Mouse (Mus musculus) CH12.LX (cell line): ENCODE measurements around the gene Mgll. TPM values are rescaled to one million over a fixed set of nuclear protein-coding genes. Genes with fewer than 3 reads are reported as not detected.
A peak's percentile ranks its signal among the peaks of the same experiment; 100 is the strongest.

Experiments
- DNase-seq: peaks from one replicate; pipeline ENCODE4 v3.0.0-alpha.2; 2013; ENCODE audit errors: extremely low read depth
- H3K27ac ChIP-seq: 2 replicates; pipeline ENCODE4 v1.5.1; 2012; ENCODE audit warnings: low read depth, mild to moderate bottlenecking, control low read depth, moderate library complexity; ENCODE audit not compliant: insufficient read depth
- H3K27me3 ChIP-seq: replicated peaks from 2 replicates; pipeline ENCODE3; 2012; ENCODE audit warnings: inconsistent platforms
- H3K36me3 ChIP-seq, 2 experiments: replicated peaks in 1 of 2; 2 replicates each; pipeline versions ENCODE3 to v1.6.1; 2012; ENCODE audit warnings: inconsistent platforms in 1 of 2, low read length in 1 of 2, mild to moderate bottlenecking in 1 of 2, mixed read lengths in 1 of 2, moderate library complexity in 1 of 2; ENCODE audit not compliant: control insufficient read depth in 1 of 2, insufficient read depth in 1 of 2
- H3K4me1 ChIP-seq, 2 experiments: 2 replicates each; pipeline ENCODE4 v1.6.1; 2012; ENCODE audit warnings: inconsistent platforms in 1 of 2, moderate library complexity in 1 of 2; ENCODE audit not compliant: insufficient read depth in 2 of 2, control insufficient read depth in 1 of 2
- H3K4me2 ChIP-seq: 2 replicates; pipeline ENCODE4 v1.6.1; 2012; ENCODE audit warnings: low read depth, mild to moderate bottlenecking, control low read depth; ENCODE audit not compliant: poor library complexity, insufficient read depth, severe bottlenecking
- H3K4me3 ChIP-seq, 3 experiments: fragments of 150-350 bp in 1 of 3; sonication (generic) in 1 of 3; replicated peaks in 1 of 3; 2 replicates each; pipeline versions ENCODE3 to v1.5.1; 2011 to 2012; ENCODE audit warnings: low read depth in 2 of 3, low read length in 2 of 3, mild to moderate bottlenecking in 2 of 3, moderate library complexity in 2 of 3, control low read depth in 1 of 3, improper control_type of control experiment in 1 of 3, inconsistent platforms in 1 of 3, mixed read lengths in 1 of 3; ENCODE audit not compliant: poor library complexity in 1 of 3
- H3K79me2 ChIP-seq: replicated peaks from 2 replicates; pipeline ENCODE4 v1.6.1; 2012; ENCODE audit warnings: mild to moderate bottlenecking, moderate library complexity; ENCODE audit not compliant: control insufficient read depth, poor library complexity, insufficient read depth, severe bottlenecking; ENCODE audit errors: extremely low read depth
- H3K9ac ChIP-seq: 2 replicates; pipeline ENCODE4 v1.6.1; 2012; ENCODE audit warnings: low read depth, mild to moderate bottlenecking, control low read depth, moderate library complexity; ENCODE audit not compliant: insufficient read depth
- H3K9me3 ChIP-seq: replicated peaks from 2 replicates; pipeline ENCODE3; 2012; ENCODE audit warnings: low read length, inconsistent platforms, mixed read lengths
- CHD1 ChIP-seq: IDR thresholded peaks from 2 replicates; pipeline ENCODE4 v1.6.1; 2012; ENCODE audit warnings: low read depth, low read length, improper control_type of control experiment, inconsistent platforms
- CHD2 ChIP-seq: IDR thresholded peaks from 2 replicates; pipeline ENCODE4 v1.6.1; 2011; ENCODE audit warnings: low read length, improper control_type of control experiment
- CTCF ChIP-seq, 2 experiments: IDR thresholded peaks in 1 of 2; conservative IDR thresholded peaks in 1 of 2; 2 replicates each; pipeline ENCODE4 v1.5.1; 2011 to 2012; ENCODE audit warnings: low read depth in 2 of 2, low read length in 2 of 2, improper control_type of control experiment in 1 of 2, inconsistent platforms in 1 of 2, mild to moderate bottlenecking in 1 of 2, moderate library complexity in 1 of 2
- E2F4 ChIP-seq: IDR thresholded peaks from 2 replicates; pipeline ENCODE4 v1.6.1; 2011; ENCODE audit warnings: low read depth, low read length, improper control_type of control experiment; ENCODE audit not compliant: insufficient replicate concordance
- ELF1 ChIP-seq: IDR thresholded peaks from 2 replicates; pipeline ENCODE4 v1.6.1; 2014; ENCODE audit warnings: low read depth, mild to moderate bottlenecking, inconsistent platforms, low read length, improper control_type of control experiment
- EP300 ChIP-seq: IDR thresholded peaks from 2 replicates; pipeline ENCODE4 v1.6.1; 2011; ENCODE audit warnings: low read length, improper control_type of control experiment
- ETS1 ChIP-seq: conservative IDR thresholded peaks from 2 replicates; pipeline ENCODE4 v1.6.1; 2012; ENCODE audit warnings: low read depth, mild to moderate bottlenecking, inconsistent platforms, low read length, improper control_type of control experiment, moderate library complexity
- GABPA ChIP-seq: IDR thresholded peaks from 2 replicates; pipeline ENCODE4 v1.6.1; 2012; ENCODE audit warnings: low read depth, low read length, improper control_type of control experiment, inconsistent platforms; ENCODE audit not compliant: insufficient replicate concordance
- IRF4 ChIP-seq: IDR thresholded peaks from 2 replicates; pipeline ENCODE4 v1.6.1; 2014; ENCODE audit warnings: low read depth, mild to moderate bottlenecking, inconsistent platforms, low read length, improper control_type of control experiment
- JUN ChIP-seq: IDR thresholded peaks from 2 replicates; pipeline ENCODE4 v1.6.1; 2011; ENCODE audit warnings: low read depth, mild to moderate bottlenecking, low read length, improper control_type of control experiment, moderate library complexity; ENCODE audit not compliant: insufficient read depth
- JUND ChIP-seq: conservative IDR thresholded peaks from 2 replicates; pipeline ENCODE4 v1.6.1; 2011; ENCODE audit warnings: low read depth, low read length, improper control_type of control experiment
- KAT2A ChIP-seq: IDR thresholded peaks from 2 replicates; pipeline ENCODE4 v1.6.1; 2012; ENCODE audit warnings: low read length, improper control_type of control experiment, inconsistent platforms; ENCODE audit not compliant: insufficient replicate concordance
- MAZ ChIP-seq: IDR thresholded peaks from 2 replicates; pipeline ENCODE4 v1.6.1; 2012; ENCODE audit warnings: low read depth, mild to moderate bottlenecking, inconsistent platforms, low read length, improper control_type of control experiment, moderate library complexity
- MEF2A ChIP-seq: IDR thresholded peaks from 2 replicates; pipeline ENCODE4 v1.6.1; 2014; ENCODE audit warnings: low read depth, mild to moderate bottlenecking, inconsistent platforms, low read length, improper control_type of control experiment, borderline replicate concordance
- MXI1 ChIP-seq: IDR thresholded peaks from 2 replicates; pipeline ENCODE4 v1.6.1; 2011; ENCODE audit warnings: mild to moderate bottlenecking, low read depth, low read length, improper control_type of control experiment
- MYC ChIP-seq: IDR thresholded peaks from 2 replicates; pipeline ENCODE4 v1.6.1; 2011; ENCODE audit warnings: low read depth, mild to moderate bottlenecking, improper control_type of control experiment, low read length
- NELFE ChIP-seq: IDR thresholded peaks from 2 replicates; pipeline ENCODE4 v1.6.1; 2011; ENCODE audit warnings: low read depth, low read length, improper control_type of control experiment
- PAX5 ChIP-seq: IDR thresholded peaks from 2 replicates; pipeline ENCODE4 v1.6.1; 2012; ENCODE audit warnings: low read length, inconsistent platforms, mixed read lengths
- POLR2A ChIP-seq: IDR thresholded peaks from 2 replicates; pipeline ENCODE4 v1.6.1; 2011; ENCODE audit warnings: low read depth, mild to moderate bottlenecking, improper control_type of control experiment, low read length
- POLR2AphosphoS2 ChIP-seq: IDR thresholded peaks from 2 replicates; pipeline ENCODE4 v1.6.1; 2011; ENCODE audit warnings: low read depth, low read length, improper control_type of control experiment
- RCOR1 ChIP-seq: conservative IDR thresholded peaks from 2 replicates; pipeline ENCODE4 v1.6.1; 2012; ENCODE audit warnings: low read depth, mild to moderate bottlenecking, inconsistent platforms, low read length, improper control_type of control experiment
- SMC3 ChIP-seq: IDR thresholded peaks from 2 replicates; pipeline ENCODE4 v1.6.1; 2011; ENCODE audit warnings: low read depth, low read length, improper control_type of control experiment
- TBP ChIP-seq: conservative IDR thresholded peaks from 2 replicates; pipeline ENCODE4 v1.6.1; 2011; ENCODE audit warnings: low read depth, low read length, improper control_type of control experiment
- UBTF ChIP-seq: IDR thresholded peaks from 2 replicates; pipeline ENCODE4 v1.6.1; 2012; ENCODE audit warnings: low read depth, mild to moderate bottlenecking, inconsistent platforms, low read length, improper control_type of control experiment, moderate library complexity
- USF1 ChIP-seq: IDR thresholded peaks from 2 replicates; pipeline ENCODE4 v1.6.1; 2014; ENCODE audit warnings: low read depth, mild to moderate bottlenecking, inconsistent platforms, low read length, improper control_type of control experiment
- ZC3H11A ChIP-seq: IDR thresholded peaks from 2 replicates; pipeline ENCODE4 v1.6.1; 2012; ENCODE audit warnings: low read depth, mild to moderate bottlenecking, inconsistent platforms, low read length, improper control_type of control experiment
- ZNF384 ChIP-seq: IDR thresholded peaks from 2 replicates; pipeline ENCODE4 v1.6.1; 2012; ENCODE audit warnings: low read depth, low read length, improper control_type of control experiment, inconsistent platforms
- dilution Hi-C: fragments of 300-500 bp; cut with MboI; formaldehyde crosslinking; loops from 2 replicates; pipeline ENCODE4 v1.14.3; 2020; ENCODE audit warnings: low sequenced_read_pairs; ENCODE audit not compliant: extremely low pct_unique_long_range_greater_than_20kb, extremely low pct_ligation_motif_present
- in situ Hi-C: fragments of 300-500 bp; cut with MboI; formaldehyde crosslinking; loops from 3 replicates; pipeline ENCODE4 v1.14.3; 2019; ENCODE audit warnings: low sequenced_read_pairs, low pct_ligation_motif_present, low pct_unique_long_range_greater_than_20kb, mixed read lengths
- polyA plus RNA-seq: library from polyadenylated mRNA; unstranded; fragments of >175 nt; gene quantifications from 2 replicates; pipeline ENCODE4 v1.2.1, GENCODE M21; 2012; ENCODE audit warnings: low read depth; ENCODE audit not compliant: insufficient read length
- total RNA-seq, 2 experiments: library from RNA; depleted of rRNA; stranded (reverse); fragments of 300-350 nt in 1 of 2; fragments of >200 nt in 1 of 2; gene quantifications; 2 replicates each; pipeline ENCODE4 v1.2.3; 2012 to 2014

The Mgll gene
- total and polyA plus RNA-seq, 3 experiments = 60.8 to 81.1 (median 76.5) TPM

DNA sequence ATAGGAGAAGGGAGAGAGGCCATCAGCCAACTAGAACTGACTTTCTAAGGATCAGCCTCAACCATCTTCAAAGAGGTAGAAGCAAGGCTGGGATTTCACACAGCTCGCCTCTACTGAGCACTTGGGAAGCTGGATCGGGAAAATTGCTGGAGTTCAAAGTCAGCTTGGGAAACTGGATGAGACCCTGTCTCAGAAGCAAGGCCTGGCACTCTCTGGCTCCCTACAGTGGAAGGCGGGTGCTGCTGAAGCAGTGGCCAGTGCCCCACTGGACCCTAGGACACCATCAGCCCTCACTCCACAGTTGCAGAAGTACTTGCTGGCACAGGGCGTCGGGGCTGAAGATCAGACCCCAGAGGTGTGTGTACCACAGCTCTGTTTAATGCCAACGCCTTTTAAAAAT, 133.6 kb downstream of the Mgll start:
- H3K9me3 ChIP-seq = peaks cover 2% of the 10 kb centered on the region
- no peak overlapping the region for H3K9ac ChIP-seq
- peaks cover 0 to 19% of the 10 kb centered on the region in 2 experiments; a peak in 2 of 4 replicates for H3K4me1 ChIP-seq
- in situ Hi-C loops = loop anchor here (5.0 kb wide), 1 partner anchor 34 kb away; no protein-coding TSS in a partner anchor
- DNase-seq = no peak
- TF ChIP-seq POLR2AphosphoS2 = no peak
- TF ChIP-seq ELF1 = no peak
- no peak for TF ChIP-seq RCOR1
- TF ChIP-seq POLR2A = no peak
- no peaks in the 10 kb centered on the region for H3K27me3 ChIP-seq
- no peaks in the 10 kb centered on the region for H3K36me3 ChIP-seq
- H3K27ac ChIP-seq = no peak overlapping the region
- dilution Hi-C loops = no loop called here
- H3K4me3 ChIP-seq = no peak overlapping the region
- no peaks in the 10 kb centered on the region for H3K79me2 ChIP-seq
- H3K4me2 ChIP-seq = no peak overlapping the region

DNA sequence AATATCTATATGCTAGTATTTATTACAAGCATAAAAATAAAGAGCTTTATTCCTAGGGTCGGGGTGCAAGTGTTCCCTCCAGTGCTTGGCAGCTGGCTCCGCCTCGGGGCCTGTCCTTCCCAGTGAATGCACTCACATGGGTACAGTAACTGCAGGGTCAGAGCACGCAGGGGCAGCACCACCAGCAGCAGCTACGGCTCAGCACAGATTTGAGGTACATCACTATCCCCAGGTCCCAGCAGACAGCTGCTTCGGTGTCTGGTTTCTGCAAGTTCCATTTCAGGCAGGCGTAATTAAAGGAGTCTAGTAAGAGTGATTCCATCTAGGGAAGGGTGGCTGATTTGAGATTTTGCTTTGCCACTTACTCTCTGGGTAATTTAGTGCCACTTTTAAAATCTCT, 134.1 kb downstream of the Mgll start:
- Histone ChIP-seq H3K4me3 (no peak overlapping the region), H3K27me3 (no peaks in the 10 kb centered on the region), H3K79me2 (no peaks in the 10 kb centered on the region), H3K36me3 (no peaks in the 10 kb centered on the region), H3K9ac (no peak overlapping the region), H3K9me3 (peaks cover 2% of the 10 kb centered on the region), H3K4me2 (no peak overlapping the region), H3K4me1 (peaks cover 0 to 19% of the 10 kb centered on the region in 2 experiments; a peak in 2 of 4 replicates), H3K27ac (no peak overlapping the region)
- no peak for DNase-seq
- in situ Hi-C loops = loop anchor here (5.0 kb wide), 1 partner anchor 34 kb away; no protein-coding TSS in a partner anchor
- dilution Hi-C loops = no loop called here
- TF ChIP-seq GABPA (no peak), KAT2A (no peak), SMC3 (no peak), CTCF (conservative IDR thresholded peaks at IDR 0.05 in 1 of 2, IDR thresholded peaks at IDR 0.05 in 1 of 2; ENCODE audit: low read depth in 2 of 2, low read length in 2 of 2) (no peak), TBP (no peak), ETS1 (no peak), CHD1 (no peak), UBTF (no peak), MXI1 (no peak), EP300 (no peak)

DNA sequence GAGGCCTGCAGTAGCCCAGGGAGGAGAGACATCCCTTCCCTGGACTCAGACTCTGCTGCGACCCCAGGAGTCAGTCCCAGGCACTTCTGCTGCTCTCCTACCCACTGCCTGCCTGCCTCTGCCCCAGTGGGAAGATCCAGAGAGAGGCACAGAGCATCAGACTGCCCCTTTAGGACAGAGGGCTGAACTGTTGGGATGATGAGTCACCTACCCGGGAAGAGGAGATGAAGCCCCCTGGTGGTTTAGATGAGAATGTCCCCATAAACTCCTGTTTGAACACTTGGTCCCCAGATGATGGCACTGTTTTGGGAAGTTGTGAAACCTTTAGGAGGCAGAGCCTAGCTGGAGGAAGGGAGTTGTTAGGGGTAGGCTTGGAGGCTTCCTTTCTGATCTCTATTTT, 136.7 kb downstream of the Mgll start:
- Histone ChIP-seq H3K27ac (no peak overlapping the region), H3K4me1 (peaks cover 0 to 15% of the 10 kb centered on the region in 2 experiments; a peak in 2 of 4 replicates), H3K4me2 (no peak overlapping the region), H3K4me3 (no peak overlapping the region), H3K36me3 (no peaks in the 10 kb centered on the region), H3K9me3 (peaks cover 2% of the 10 kb centered on the region), H3K9ac (no peak overlapping the region), H3K79me2 (no peaks in the 10 kb centered on the region), H3K27me3 (peaks cover 2% of the 10 kb centered on the region)
- in situ Hi-C loops = no loop called here
- dilution Hi-C loops = no loop called here
- peak; percentile 78 for DNase-seq
- TF ChIP-seq MXI1 = no peak
- TF ChIP-seq CHD2 = no peak
- TF ChIP-seq JUN = peak; percentile 56
- TF ChIP-seq ZNF384 = no peak
- no peak for TF ChIP-seq MYC
- TF ChIP-seq ZC3H11A = no peak
- TF ChIP-seq NELFE = peak; percentile 38; the same call in 1 of the 2 replicates
- TF ChIP-seq MAZ = no peak
- no peak for TF ChIP-seq E2F4
- no peak for TF ChIP-seq EP300
- TF ChIP-seq MEF2A = no peak
- TF ChIP-seq CTCF (conservative IDR thresholded peaks at IDR 0.05 in 1 of 2, IDR thresholded peaks at IDR 0.05 in 1 of 2; ENCODE audit: low read depth in 2 of 2, low read length in 2 of 2) = peak; percentile 69 to 99
- TF ChIP-seq IRF4 = no peak; the same call in 1 of the 2 replicates
- no peak for TF ChIP-seq ETS1
- TF ChIP-seq USF1 = no peak
- TF ChIP-seq PAX5 = no peak
- TF ChIP-seq POLR2AphosphoS2 = no peak
- TF ChIP-seq JUND = peak; percentile 69
